Mouse (Mus musculus): ENCODE data around the gene Slc8a1. TPM values are rescaled to one million over a fixed set of nuclear protein-coding genes. Genes with fewer than 3 reads are reported as not detected.

Slc8a1 gene
- 126 and 148 TPM in 2 replicates for polyA plus RNA-seq (2014; fragmentation: Nextera tagmentation; extraction: Ambion mirVana)

- Histone ChIP-seq H3K27ac (ENCODE audit: low read depth, low read length) (peak within 1 kb of the TSS; percentile 99), H3K4me3 (ENCODE audit: low read depth, low read length) (peak within 1 kb of the TSS; percentile 60), H3K9ac (ENCODE audit: low read depth, low read length) (peak within 1 kb of the TSS; percentile 92), H3K36me3 (ENCODE audit: control insufficient read depth, insufficient read depth, low read length) (no peaks in the 10 kb centered on the region), H3K4me1 (ENCODE audit: control insufficient read depth, insufficient read depth, low read length) (0 out of 2 replicates have a peak, but pooled peaks cover 2% of the 10 kb centered on the region), H3K9me3 (replicated peaks; ENCODE audit: control insufficient read depth, low read length) (no peaks in the 10 kb centered on the region), H3K27me3 (ENCODE audit: control insufficient read depth, insufficient read depth, low read length) (no peaks in the 10 kb centered on the region), H3K4me2 (peak within 1 kb of the TSS; percentile 47)
- WGBS (ENCODE audit: insufficient replicate concordance) = 33% methylated on average over 14 of the region's 14 CpGs
- peak; percentile 88 for ATAC-seq (replicated peaks; ENCODE audit: insufficient number of reproducible peaks, low FRiP score, low TSS enrichment)
Measured at GRCm38 (mm10) chr17:81738311-81738755, at the start of gene Slc8a1. Slc8a1 (minus strand) TSS chr17:81738377.

DNA sequence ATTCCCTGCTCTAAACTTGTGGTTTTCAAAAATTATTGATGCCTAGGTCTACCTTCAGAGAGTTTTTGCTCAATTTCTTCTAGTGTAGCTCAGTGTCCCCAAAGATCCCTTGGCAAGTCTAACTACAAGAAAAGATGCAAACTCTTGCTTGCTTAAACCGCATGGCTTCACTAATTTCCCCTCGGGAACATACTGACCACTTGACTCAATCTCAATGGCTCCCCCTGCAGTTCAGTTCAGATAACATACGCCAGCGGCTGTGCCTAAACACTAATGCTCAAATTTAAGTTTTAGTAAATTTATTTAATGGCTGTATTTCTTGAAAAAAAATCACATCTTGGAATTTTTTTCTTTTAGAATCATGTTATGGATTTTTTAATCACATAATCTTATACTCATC lies 49.2 kb upstream of the Slc8a1 start:
- H3K4me1 ChIP-seq (ENCODE audit: control insufficient read depth, insufficient read depth, low read length) = peaks cover 4% of the 10 kb centered on the region; the same call in 1 of the 2 replicates
- H3K27ac ChIP-seq (ENCODE audit: low read depth, low read length) = no peak overlapping the region
- H3K36me3 ChIP-seq (ENCODE audit: control insufficient read depth, insufficient read depth, low read length) = no peaks in the 10 kb centered on the region
- no peak for ATAC-seq (replicated peaks; ENCODE audit: insufficient number of reproducible peaks, low FRiP score, low TSS enrichment)
- no peak overlapping the region for H3K4me3 ChIP-seq (ENCODE audit: low read depth, low read length)
- H3K9me3 ChIP-seq (replicated peaks; ENCODE audit: control insufficient read depth, low read length) = no peaks in the 10 kb centered on the region
- H3K4me2 ChIP-seq = no peak overlapping the region
- H3K9ac ChIP-seq (ENCODE audit: low read depth, low read length) = no peak overlapping the region
- no peaks in the 10 kb centered on the region for H3K27me3 ChIP-seq (ENCODE audit: control insufficient read depth, insufficient read depth, low read length)
- 32% methylated on average over 4 of the region's 4 CpGs for WGBS (ENCODE audit: insufficient replicate concordance)

GRCm38 (mm10) chr17:81782326-81782725 lies 44.1 kb upstream of the Slc8a1 start:
- H3K27ac ChIP-seq (ENCODE audit: low read depth, low read length) = peak overlapping the region; percentile 84
- no peak overlapping the region for H3K9ac ChIP-seq (ENCODE audit: low read depth, low read length)
- H3K27me3 ChIP-seq (ENCODE audit: control insufficient read depth, insufficient read depth, low read length) = no peaks in the 10 kb centered on the region
- no peak overlapping the region for H3K4me2 ChIP-seq
- ATAC-seq (replicated peaks; ENCODE audit: insufficient number of reproducible peaks, low FRiP score, low TSS enrichment) = no peak
- H3K9me3 ChIP-seq (replicated peaks; ENCODE audit: control insufficient read depth, low read length) = no peaks in the 10 kb centered on the region
- no peak overlapping the region for H3K4me3 ChIP-seq (ENCODE audit: low read depth, low read length)
- 70% methylated on average over 4 of the region's 4 CpGs for WGBS (ENCODE audit: insufficient replicate concordance)
- peaks cover 8% of the 10 kb centered on the region; the same call in 1 of the 2 replicates for H3K4me1 ChIP-seq (ENCODE audit: control insufficient read depth, insufficient read depth, low read length)
- H3K36me3 ChIP-seq (ENCODE audit: control insufficient read depth, insufficient read depth, low read length) = no peaks in the 10 kb centered on the region

DNA sequence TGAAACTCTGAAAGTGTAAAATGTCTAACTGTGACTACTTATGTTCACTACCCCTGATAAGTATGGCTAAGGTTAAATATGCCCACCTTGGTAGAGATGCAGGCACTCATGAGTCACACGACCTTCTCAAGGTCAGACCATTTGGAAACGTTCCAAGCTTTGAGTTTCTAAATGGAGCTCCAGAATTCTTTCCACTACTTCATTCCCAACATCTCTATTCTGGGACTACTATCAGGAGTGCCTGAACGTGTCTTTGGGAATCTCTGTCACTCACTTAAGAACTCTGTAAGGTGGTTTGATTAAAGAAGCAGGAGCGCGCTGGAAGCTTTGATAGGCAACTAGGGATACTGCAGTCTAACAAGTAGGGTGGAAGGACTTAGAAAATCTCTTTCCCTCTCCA lies 43.3 kb upstream of the Slc8a1 start:
- Histone ChIP-seq H3K27ac (ENCODE audit: low read depth, low read length) (peak overlapping the region; percentile 84), H3K9me3 (replicated peaks; ENCODE audit: control insufficient read depth, low read length) (no peaks in the 10 kb centered on the region), H3K4me3 (ENCODE audit: low read depth, low read length) (no peak overlapping the region), H3K4me2 (peak overlapping the region; percentile 17), H3K36me3 (ENCODE audit: control insufficient read depth, insufficient read depth, low read length) (no peaks in the 10 kb centered on the region), H3K9ac (ENCODE audit: low read depth, low read length) (no peak overlapping the region), H3K4me1 (ENCODE audit: control insufficient read depth, insufficient read depth, low read length) (peaks cover 8% of the 10 kb centered on the region; the same call in 1 of the 2 replicates), H3K27me3 (ENCODE audit: control insufficient read depth, insufficient read depth, low read length) (no peaks in the 10 kb centered on the region)
- ATAC-seq (replicated peaks; ENCODE audit: insufficient number of reproducible peaks, low FRiP score, low TSS enrichment) = peak; percentile 65
- WGBS (ENCODE audit: insufficient replicate concordance) = 27% methylated on average over 5 of the region's 5 CpGs

GRCm38 (mm10) chr17:81779883-81780282 lies 41.7 kb upstream of the Slc8a1 start:
- Histone ChIP-seq H3K4me1 (ENCODE audit: control insufficient read depth, insufficient read depth, low read length) (peaks cover 6% of the 10 kb centered on the region; the same call in 1 of the 2 replicates), H3K4me3 (ENCODE audit: low read depth, low read length) (no peak overlapping the region), H3K4me2 (no peak overlapping the region), H3K27me3 (ENCODE audit: control insufficient read depth, insufficient read depth, low read length) (no peaks in the 10 kb centered on the region), H3K36me3 (ENCODE audit: control insufficient read depth, insufficient read depth, low read length) (no peaks in the 10 kb centered on the region), H3K9me3 (replicated peaks; ENCODE audit: control insufficient read depth, low read length) (no peaks in the 10 kb centered on the region), H3K27ac (ENCODE audit: low read depth, low read length) (peak overlapping the region; percentile 12; the same call in 1 of the 2 replicates), H3K9ac (ENCODE audit: low read depth, low read length) (no peak overlapping the region)
- 71% methylated on average over 4 of the region's 4 CpGs for WGBS (ENCODE audit: insufficient replicate concordance)
- ATAC-seq (replicated peaks; ENCODE audit: insufficient number of reproducible peaks, low FRiP score, low TSS enrichment) = no peak

- H3K4me3 ChIP-seq (ENCODE audit: low read depth, low read length) = no peak overlapping the region
- no peak overlapping the region for H3K9ac ChIP-seq (ENCODE audit: low read depth, low read length)
- H3K4me2 ChIP-seq = no peak overlapping the region
- H3K9me3 ChIP-seq (replicated peaks; ENCODE audit: control insufficient read depth, low read length) = no peaks in the 10 kb centered on the region
- no peak overlapping the region for H3K27ac ChIP-seq (ENCODE audit: low read depth, low read length)
- no peaks in the 10 kb centered on the region for H3K4me1 ChIP-seq (ENCODE audit: control insufficient read depth, insufficient read depth, low read length)
- no peak for ATAC-seq (replicated peaks; ENCODE audit: insufficient number of reproducible peaks, low FRiP score, low TSS enrichment)
- WGBS (ENCODE audit: insufficient replicate concordance) = 71% methylated on average over 2 of the region's 2 CpGs
- H3K36me3 ChIP-seq (ENCODE audit: control insufficient read depth, insufficient read depth, low read length) = no peaks in the 10 kb centered on the region
- H3K27me3 ChIP-seq (ENCODE audit: control insufficient read depth, insufficient read depth, low read length) = no peaks in the 10 kb centered on the region
Measured at GRCm38 (mm10) chr17:81750664-81751063, 12.5 kb upstream of the Slc8a1 start.

DNA sequence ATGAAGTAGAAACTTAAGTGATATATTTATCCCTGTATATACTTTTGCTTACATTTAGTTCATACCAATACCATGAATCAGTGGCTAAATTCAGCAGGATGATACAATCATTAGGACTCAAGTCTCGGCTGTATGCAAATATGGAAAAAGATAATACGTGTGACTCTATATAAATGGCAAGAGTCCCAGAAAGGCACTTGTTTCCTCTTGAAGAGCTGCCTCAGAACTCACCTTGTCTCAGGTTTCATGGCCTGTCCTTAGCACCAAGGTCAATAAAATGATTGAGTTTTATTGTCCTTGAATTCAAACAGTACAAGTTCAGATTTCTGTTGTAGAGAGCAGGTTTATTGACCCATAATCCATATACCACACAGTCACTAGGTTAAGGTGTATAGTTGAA lies 4.9 kb upstream of the Slc8a1 start:
- Histone ChIP-seq H3K4me1 (ENCODE audit: control insufficient read depth, insufficient read depth, low read length) (0 out of 2 replicates have a peak, but pooled peaks cover 2% of the 10 kb centered on the region), H3K9ac (ENCODE audit: low read depth, low read length) (no peak overlapping the region), H3K4me2 (no peak overlapping the region), H3K27me3 (ENCODE audit: control insufficient read depth, insufficient read depth, low read length) (no peaks in the 10 kb centered on the region), H3K36me3 (ENCODE audit: control insufficient read depth, insufficient read depth, low read length) (no peaks in the 10 kb centered on the region), H3K4me3 (ENCODE audit: low read depth, low read length) (no peak overlapping the region), H3K27ac (ENCODE audit: low read depth, low read length) (no peak overlapping the region), H3K9me3 (replicated peaks; ENCODE audit: control insufficient read depth, low read length) (no peaks in the 10 kb centered on the region)
- no peak for ATAC-seq (replicated peaks; ENCODE audit: insufficient number of reproducible peaks, low FRiP score, low TSS enrichment)
- WGBS (ENCODE audit: insufficient replicate concordance) = 35% methylated on average over 2 of the region's 2 CpGs

GRCm38 (mm10) chr17:81740576-81740975 lies 2.4 kb upstream of the Slc8a1 start:
- WGBS (ENCODE audit: insufficient replicate concordance) = 26% methylated on average over 6 of the region's 6 CpGs
- Histone ChIP-seq H3K36me3 (ENCODE audit: control insufficient read depth, insufficient read depth, low read length) (no peaks in the 10 kb centered on the region), H3K27ac (ENCODE audit: low read depth, low read length) (peak overlapping the region; percentile 81), H3K4me1 (ENCODE audit: control insufficient read depth, insufficient read depth, low read length) (0 out of 2 replicates have a peak, but pooled peaks cover 2% of the 10 kb centered on the region), H3K4me3 (ENCODE audit: low read depth, low read length) (no peak overlapping the region), H3K9me3 (replicated peaks; ENCODE audit: control insufficient read depth, low read length) (no peaks in the 10 kb centered on the region), H3K4me2 (peak overlapping the region; percentile 33), H3K9ac (ENCODE audit: low read depth, low read length) (peak overlapping the region; percentile 43; the same call in 1 of the 2 replicates), H3K27me3 (ENCODE audit: control insufficient read depth, insufficient read depth, low read length) (no peaks in the 10 kb centered on the region)
- no peak for ATAC-seq (replicated peaks; ENCODE audit: insufficient number of reproducible peaks, low FRiP score, low TSS enrichment)

DNA sequence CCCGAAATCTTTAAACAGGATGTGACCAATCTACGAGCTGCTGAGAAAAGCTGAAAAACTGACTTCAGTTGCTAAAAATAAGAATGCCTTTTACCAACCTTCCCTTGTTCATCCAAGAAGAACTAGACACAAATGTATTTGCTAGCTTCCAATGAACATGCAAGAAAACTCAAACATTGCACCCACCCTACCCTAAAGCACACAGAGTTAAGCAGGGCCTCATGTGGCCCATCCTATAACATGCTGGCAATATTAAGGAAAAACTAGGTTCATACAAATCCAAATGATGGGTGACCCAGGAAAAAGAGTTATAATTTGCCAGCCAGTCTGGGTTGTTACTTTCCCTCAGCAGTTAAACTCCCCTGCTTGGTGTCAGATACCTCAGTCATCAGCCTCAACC lies 398 bp downstream of the Slc8a1 start:
- Histone ChIP-seq H3K4me2 (peak overlapping the region; percentile 8), H3K4me3 (ENCODE audit: low read depth, low read length) (peak overlapping the region; percentile 60), H3K4me1 (ENCODE audit: control insufficient read depth, insufficient read depth, low read length) (0 out of 2 replicates have a peak, but pooled peaks cover 2% of the 10 kb centered on the region), H3K36me3 (ENCODE audit: control insufficient read depth, insufficient read depth, low read length) (no peaks in the 10 kb centered on the region), H3K27ac (ENCODE audit: low read depth, low read length) (peak overlapping the region; percentile 99), H3K9ac (ENCODE audit: low read depth, low read length) (peak overlapping the region; percentile 92), H3K27me3 (ENCODE audit: control insufficient read depth, insufficient read depth, low read length) (no peaks in the 10 kb centered on the region), H3K9me3 (replicated peaks; ENCODE audit: control insufficient read depth, low read length) (no peaks in the 10 kb centered on the region)
- ATAC-seq (replicated peaks; ENCODE audit: insufficient number of reproducible peaks, low FRiP score, low TSS enrichment) = peak; percentile 12; the same call in 1 of the 2 replicates
- WGBS (ENCODE audit: insufficient replicate concordance) = 37% methylated on average over 2 of the region's 2 CpGs

Measured in heart, embryonic 11.5 days (tissue).